Mouse (Mus musculus): ENCODE data around the gene Ubtf.

Ubtf gene

DNA sequence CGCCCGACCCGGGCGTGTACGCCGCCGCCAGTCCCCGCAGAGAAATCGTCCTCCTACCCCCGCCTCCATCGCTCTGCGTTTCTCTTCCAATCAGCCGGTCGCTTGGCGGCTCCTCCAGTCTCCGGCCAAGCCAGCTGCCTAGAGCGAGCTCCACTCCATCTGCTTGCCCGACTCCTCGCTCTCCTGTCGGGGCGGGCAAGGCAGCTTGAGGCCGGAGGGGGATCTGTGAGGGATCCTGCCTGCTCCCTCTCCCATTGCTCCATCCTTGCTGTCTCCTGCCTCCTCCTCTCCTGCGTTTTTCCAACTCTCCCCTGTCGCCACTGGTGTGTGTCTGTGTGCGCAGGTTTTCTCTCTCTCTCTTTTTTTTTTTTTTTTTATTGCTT is at the start of gene Ubtf:
Gene Ubtf, minus strand, starts transcription at position 333 of the 383 bp plus-strand sequence.
- in situ Hi-C loops (cut with MboI; ENCODE audit: unreplicated experiment in 2 of 2) = no loop called here

GRCm38 (mm10) chr11:102369263-102369662 is 49.7 kb upstream of the Ubtf start:
- in situ Hi-C loops (cut with MboI; ENCODE audit: unreplicated experiment in 2 of 2) = loop anchor here in 1 of 2 experiments (5.0 kb wide), 1 partner anchor 42 kb away; no protein-coding TSS in a partner anchor

DNA sequence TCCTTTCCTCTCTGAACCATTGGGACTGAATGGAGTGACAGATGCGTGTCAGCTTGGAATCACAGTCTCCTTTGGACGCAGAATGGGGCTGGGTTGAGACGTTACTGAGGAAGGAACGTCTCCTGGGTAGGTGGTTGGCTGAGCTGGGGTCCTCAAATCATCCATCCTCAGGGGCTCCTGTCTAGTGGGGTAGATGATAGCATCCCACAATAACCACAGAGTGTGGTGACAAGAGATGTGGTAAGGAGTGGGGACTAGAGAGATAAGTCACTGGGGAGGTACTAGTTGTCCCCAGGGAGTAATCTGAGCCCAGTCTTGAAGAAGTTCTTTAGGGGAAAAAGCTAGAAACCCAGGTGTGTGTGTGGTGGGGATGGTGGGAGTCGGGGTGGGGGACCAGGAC is 48.8 kb upstream of the Ubtf start:
- in situ Hi-C loops (cut with MboI; ENCODE audit: unreplicated experiment in 2 of 2) = loop anchor here in 1 of 2 experiments (5.0 kb wide), 1 partner anchor 41 kb away; no protein-coding TSS in a partner anchor

GRCm38 (mm10) chr11:102367504-102368280 is 48.1 kb upstream of the Ubtf start:
- in situ Hi-C loops (cut with MboI; ENCODE audit: unreplicated experiment in 2 of 2) = loop anchor here in 1 of 2 experiments (5.0 kb wide), 1 partner anchor 40 kb away; no protein-coding TSS in a partner anchor

GRCm38 (mm10) chr11:102366103-102366502 is 46.6 kb upstream of the Ubtf start, which contains the start of gene Slc4a1:
Slc4a1 (minus strand) TSS chr11:102366203.
- in situ Hi-C loops (cut with MboI; ENCODE audit: unreplicated experiment in 2 of 2) = loop anchor here in 1 of 2 experiments (5.0 kb wide), 1 partner anchor 39 kb away; no protein-coding TSS in a partner anchor

DNA sequence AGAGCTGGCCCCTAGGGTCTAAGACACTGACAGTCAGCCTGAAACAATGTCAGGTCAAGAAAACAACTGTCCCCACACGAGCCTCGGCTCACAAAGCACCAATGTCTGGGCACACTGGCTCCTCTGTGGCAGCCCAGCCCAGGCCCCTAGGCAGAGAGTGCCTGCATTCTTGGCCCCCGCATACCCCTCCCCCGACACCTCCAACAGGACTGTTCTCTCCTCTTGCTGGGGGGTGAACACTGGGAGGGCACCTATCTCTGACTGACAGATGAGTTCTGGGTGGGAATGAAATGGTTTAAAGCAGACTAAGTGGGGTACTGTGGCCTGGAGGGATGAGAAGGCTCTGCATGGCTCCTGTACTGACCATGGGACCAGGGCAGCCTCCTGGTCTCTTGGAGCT is 46.2 kb upstream of the Ubtf start:
- in situ Hi-C loops (cut with MboI; ENCODE audit: unreplicated experiment in 2 of 2) = loop anchor here in 1 of 2 experiments (5.0 kb wide), 1 partner anchor 38 kb away; no protein-coding TSS in a partner anchor

DNA sequence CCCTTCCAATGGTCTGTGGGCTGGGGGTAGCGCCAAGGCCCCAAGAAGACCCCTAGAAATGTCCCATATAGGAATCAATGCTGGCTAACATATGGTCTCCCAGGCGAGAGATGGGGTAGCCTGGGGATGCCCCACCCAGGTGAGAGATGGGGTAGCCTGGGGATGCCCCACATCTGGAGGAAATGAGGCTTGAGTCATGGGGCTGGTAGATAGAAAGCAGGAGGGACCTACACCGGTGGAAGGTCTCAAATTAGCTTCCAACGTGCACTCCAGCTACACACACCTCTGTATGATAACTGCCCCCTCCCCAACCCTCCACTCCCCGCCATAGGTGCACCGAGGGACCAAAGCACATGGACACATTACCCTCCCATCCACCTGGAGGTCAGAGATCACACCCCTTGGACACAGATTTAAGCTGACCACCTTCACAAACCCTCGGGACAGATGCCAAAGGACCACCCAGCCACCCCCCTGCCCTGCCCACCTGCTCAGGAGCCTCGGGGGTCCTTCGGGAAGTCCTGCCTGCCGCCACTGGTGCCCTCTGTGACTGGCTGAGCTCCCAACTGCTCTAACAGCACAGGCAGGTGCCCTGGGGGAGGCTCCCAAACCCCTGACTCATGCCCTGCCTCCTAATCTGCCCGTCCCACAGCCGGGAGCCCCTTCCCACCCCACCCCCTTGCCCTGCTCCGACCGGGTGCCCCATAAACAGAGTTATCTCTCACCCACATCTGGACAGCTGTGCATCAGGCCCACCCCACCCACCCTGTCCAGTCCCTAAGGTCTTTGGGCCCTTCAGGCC is 45.2 kb upstream of the Ubtf start:
- in situ Hi-C loops (cut with MboI; ENCODE audit: unreplicated experiment in 2 of 2) = loop anchor here in 1 of 2 experiments (5.0 kb wide), 1 partner anchor 37 kb away; no protein-coding TSS in a partner anchor

DNA sequence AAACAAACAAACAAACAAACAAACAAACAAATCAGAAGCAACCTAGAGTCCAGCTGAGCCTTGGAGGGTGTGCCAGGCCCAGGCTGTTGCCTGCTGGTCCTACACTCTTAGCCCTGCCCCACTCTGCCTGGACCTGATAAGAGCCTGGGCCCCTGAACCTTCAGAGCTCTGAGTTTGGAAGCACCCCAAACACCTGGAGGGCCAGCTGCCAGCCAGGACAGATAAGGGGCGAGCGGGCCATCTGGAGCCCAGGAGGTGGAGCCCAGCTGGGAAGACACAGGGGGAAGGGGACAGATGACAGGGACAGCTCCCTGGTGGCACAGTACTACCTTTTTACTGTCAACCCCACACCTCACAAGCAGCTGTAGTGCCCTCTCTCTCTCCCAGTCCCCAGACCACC is 44.1 kb upstream of the Ubtf start:
- in situ Hi-C loops (cut with MboI; ENCODE audit: unreplicated experiment in 2 of 2) = no loop called here

GRCm38 (mm10) chr11:102361776-102362495 is 42.4 kb upstream of the Ubtf start:
- in situ Hi-C loops (cut with MboI; ENCODE audit: unreplicated experiment in 2 of 2) = no loop called here

DNA sequence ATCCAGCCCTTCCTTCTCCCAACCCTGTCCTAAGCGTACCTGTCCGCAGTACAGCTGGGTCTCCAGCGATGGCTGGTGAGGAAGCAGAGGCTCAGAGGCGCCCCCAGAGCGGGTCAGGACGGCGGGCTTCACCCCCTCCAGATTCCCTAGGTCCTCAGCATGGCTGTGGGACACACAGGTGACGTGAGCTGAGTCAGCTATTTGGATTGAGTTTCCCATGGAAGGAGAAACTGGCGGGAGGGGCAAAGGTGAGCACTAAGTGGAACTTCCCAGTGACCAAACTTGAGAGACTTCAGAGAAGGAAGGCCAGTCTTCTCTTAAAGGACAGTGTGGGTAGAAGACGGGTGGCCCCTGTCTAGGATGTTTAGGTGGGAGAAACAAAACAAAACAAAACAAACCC is 38.8 kb upstream of the Ubtf start:
- in situ Hi-C loops (cut with MboI; ENCODE audit: unreplicated experiment in 2 of 2) = no loop called here

DNA sequence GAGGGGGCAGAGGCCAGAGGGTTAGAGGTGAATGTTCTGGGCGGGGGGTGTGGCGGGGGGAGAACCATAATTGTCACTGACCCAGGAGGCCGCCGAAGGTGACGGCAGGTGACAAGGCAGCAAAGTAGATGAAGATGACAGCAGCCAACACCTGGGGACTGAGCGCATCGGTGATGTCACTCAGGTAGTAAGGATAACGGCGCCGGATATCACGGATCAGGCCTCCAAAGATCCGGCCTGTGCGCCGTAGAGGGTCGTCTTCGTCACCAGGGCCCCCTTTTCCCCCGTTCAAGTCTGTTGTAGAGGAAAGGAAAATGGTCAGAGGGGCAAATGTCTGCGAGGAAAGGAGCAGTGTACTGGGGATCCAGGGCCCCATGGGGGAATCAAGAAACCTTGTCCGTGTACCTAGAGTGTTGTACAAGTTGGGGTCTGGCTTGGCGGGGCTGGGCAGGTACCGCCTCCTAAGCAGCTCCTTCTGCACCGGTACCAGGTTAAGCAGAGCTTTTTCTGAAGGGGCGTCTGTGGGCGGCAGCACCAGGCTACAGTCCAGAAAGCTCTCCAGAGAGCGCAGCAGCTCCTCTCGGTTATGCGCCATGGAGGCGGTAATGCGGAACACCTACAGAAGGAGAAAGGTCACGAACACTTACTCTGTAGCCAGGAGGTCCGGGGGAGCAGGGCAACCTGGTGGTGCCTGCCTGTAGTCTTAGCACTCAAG is 37.3 kb upstream of the Ubtf start:
- in situ Hi-C loops (cut with MboI; ENCODE audit: unreplicated experiment in 2 of 2) = no loop called here

DNA sequence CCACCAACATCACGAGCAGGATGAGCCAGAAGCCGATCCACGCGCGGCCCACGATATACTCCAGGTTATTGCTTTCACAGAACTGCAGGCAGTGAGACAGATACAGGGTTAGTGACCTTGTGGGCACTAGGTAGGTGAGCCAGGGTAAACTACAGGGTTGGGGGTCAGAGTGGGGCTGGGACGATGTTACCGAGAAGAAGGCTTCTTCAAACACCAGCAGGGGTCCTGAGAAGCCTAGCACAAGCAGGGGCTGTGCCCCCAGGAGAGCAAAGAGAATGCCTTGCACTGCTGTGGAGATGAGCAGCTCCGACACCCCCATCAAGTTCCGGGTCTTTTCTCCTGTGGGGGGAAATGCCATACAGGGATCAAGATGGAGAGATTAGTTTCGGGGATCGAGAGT is 36.6 kb upstream of the Ubtf start:
- in situ Hi-C loops (cut with MboI; ENCODE audit: unreplicated experiment in 2 of 2) = no loop called here

DNA sequence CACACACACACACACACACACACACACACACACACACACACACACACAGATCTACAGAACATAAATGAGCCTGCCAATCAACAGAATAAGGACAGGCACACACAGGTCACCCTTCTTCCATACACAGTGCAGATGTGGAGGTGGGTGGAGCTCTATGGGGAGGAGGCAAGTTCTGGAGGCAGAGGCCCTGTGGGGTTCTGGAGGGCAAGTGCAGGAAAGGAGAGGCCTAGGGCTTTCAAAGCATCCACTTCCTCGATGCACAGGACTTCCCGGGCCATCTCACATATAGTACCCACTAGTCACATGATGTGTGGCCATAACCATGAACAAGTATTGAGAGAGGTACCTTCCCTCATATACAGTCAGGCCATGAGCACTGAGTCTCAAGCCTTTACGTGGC is 36.0 kb upstream of the Ubtf start:
- in situ Hi-C loops (cut with MboI; ENCODE audit: unreplicated experiment in 2 of 2) = no loop called here

GRCm38 (mm10) chr11:102353021-102353431 is 33.5 kb upstream of the Ubtf start:
- in situ Hi-C loops (cut with MboI; ENCODE audit: unreplicated experiment in 2 of 2) = no loop called here

DNA sequence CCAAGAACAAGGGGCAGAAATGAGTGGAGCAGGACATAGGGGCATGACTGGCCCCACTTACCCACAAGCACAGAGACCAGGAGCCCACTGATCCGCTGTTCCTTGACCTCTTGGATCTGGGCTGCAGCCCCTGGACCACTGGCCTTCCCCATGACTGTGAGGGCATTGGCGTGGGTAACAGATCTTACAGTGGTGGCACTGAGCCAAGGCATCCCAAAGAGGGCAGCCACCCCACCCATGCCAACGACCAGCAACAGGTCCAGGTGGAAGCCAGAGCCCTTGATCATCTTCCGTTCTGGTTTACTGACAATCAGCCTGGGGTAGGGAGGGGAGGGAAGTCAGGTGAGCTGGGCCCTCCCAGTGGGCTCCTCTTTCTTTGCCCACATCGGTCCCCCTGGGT is 32.8 kb upstream of the Ubtf start:
- in situ Hi-C loops (cut with MboI; ENCODE audit: unreplicated experiment in 2 of 2) = no loop called here

- in situ Hi-C loops (cut with MboI; ENCODE audit: unreplicated experiment in 2 of 2) = no loop called here
Measured at GRCm38 (mm10) chr11:102350981-102351523, 31.5 kb upstream of the Ubtf start.

DNA sequence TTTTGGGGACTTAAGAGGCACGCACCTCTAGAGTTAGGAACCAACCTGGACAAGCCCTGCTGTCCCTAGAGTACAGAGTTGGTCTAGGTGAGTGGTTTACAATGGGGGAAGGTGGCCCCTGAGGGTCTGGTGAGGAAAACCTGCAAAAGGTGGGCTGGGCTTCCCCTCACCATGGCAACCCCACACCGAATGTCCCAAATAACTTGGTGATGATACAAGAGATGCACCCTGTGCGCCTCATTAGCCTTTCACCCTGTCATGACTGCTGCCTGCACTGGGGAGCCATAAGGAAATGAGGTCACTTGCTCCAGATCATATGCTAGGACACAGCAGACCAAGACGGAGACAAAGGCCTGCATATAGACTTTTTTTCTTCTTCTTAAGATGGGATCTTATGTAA is 30.9 kb upstream of the Ubtf start:
- in situ Hi-C loops (cut with MboI; ENCODE audit: unreplicated experiment in 2 of 2) = no loop called here

DNA sequence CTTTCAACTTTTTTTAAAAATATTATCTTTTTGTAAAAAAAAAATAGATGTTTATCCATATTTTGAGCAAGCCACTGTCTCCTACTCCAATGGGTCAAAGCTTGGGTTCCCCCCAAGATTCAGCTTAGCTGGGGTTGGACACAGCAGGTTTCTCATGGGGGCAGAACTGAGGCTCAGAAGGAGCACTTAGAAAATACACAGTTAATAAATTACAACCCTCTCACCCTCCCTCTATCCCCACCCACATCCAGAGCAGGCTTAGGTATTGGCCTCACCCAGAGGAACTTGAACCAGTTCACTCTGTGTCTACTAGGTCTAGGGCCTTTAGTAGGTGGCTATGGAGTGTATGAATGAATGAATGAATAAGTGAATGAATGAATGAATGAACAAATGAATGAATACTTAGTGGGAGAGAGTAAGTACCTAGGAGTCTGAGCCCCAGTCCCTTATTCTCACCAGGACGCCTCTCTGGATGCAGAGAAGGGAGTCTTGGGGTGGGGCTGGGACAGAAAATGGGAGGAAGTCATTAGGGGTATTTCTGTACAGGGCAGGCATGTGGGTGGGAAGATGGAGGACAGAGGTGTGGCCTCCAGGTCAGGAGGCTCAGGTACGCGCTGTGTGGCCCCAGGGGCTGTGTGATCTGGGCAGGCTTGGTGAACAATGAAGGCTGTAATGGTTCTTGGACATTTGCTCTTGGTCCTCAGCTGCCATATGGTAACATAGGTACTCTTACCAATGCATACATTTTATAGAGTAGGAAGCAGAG is 29.8 kb upstream of the Ubtf start:
- in situ Hi-C loops (cut with MboI; ENCODE audit: unreplicated experiment in 2 of 2) = no loop called here

GRCm38 (mm10) chr11:102348771-102349170 is 29.2 kb upstream of the Ubtf start:
- in situ Hi-C loops (cut with MboI; ENCODE audit: unreplicated experiment in 2 of 2) = no loop called here
